ENCODE assay signal across 44 mouse cellular contexts in the genomic region with DNA sequence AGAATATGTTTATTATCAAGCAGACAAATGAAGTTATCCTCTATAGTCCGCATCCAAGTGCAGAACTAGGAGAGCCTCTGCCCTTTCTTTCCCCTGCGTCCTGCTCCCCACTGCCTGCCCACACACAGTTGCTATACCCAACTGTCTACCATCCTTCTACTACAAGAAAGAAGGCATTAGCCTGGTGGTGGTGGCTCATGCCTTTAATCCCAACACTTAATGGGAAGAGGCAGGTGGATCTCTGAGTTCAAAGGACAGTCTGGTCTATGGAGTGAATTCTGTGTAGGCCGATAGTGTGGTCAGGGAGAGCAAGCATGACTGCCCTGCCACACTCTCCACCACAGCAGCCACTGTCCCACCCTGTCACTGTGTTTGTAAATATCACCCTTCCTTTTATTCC. TPM values are rescaled to one million over a fixed set of nuclear protein-coding genes. Genes with fewer than 3 reads are reported as not detected.
"Had no signal": no experiment of that assay in that cellular context is flagged by ENCODE, and none has a peak within 500 bp of the region (broad histone marks: within the 10 kb centered on the region; RNA-seq: fewer than 3 reads in every experiment).

No protein-coding gene starts in this region.

- H3K27me3 ChIP-seq: heart, embryonic 12.5 days; heart, embryonic 13.5 days; heart, embryonic 15.5 days; hindbrain, embryonic 12.5 days; hindbrain, embryonic 15.5 days; intestine, embryonic 15.5 days; kidney, embryonic 15.5 days had no signal

- H3K27ac ChIP-seq: heart, embryonic 10.5 days; heart, embryonic 13.5 days; heart, embryonic 15.5 days; hindbrain, embryonic 10.5 days; hindbrain, embryonic 12.5 days; hindbrain, embryonic 13.5 days; hindbrain, embryonic 14.5 days; hindbrain, embryonic 15.5 days; hindbrain, postnatal 0 days; intestine, embryonic 15.5 days; kidney, embryonic 15.5 days; kidney, postnatal 0 days; left cerebral cortex, adult 2 months had no signal

- H3K4me1 ChIP-seq: heart, embryonic 10.5 days; heart, embryonic 12.5 days; heart, embryonic 15.5 days; hindbrain, embryonic 13.5 days; hindbrain, embryonic 15.5 days; kidney, embryonic 15.5 days had no signal

- H3K9me3 ChIP-seq: heart, embryonic 10.5 days; heart, embryonic 12.5 days; heart, embryonic 13.5 days; heart, embryonic 15.5 days; hindbrain, embryonic 10.5 days; hindbrain, embryonic 12.5 days; hindbrain, embryonic 13.5 days; hindbrain, embryonic 15.5 days; intestine, embryonic 15.5 days; kidney, embryonic 15.5 days had no signal

- ATAC-seq: hindbrain, embryonic 16.5 days; hindbrain, postnatal 0 days; inflammation-experienced regulatory T-cells, adult 6 months; intestine, embryonic 15.5 days; intestine, embryonic 16.5 days; intestine, postnatal 0 days had no signal

- DNase-seq: heart, postnatal 10 days; heart, postnatal 14 days; heart, postnatal 36 days; heart, postnatal 4 days; kidney, adult 11 months; kidney, adult 18-20 months; kidney, adult 2 months; kidney, adult 8-10 months; kidney, adult 9 months; kidney, postnatal 10 days; kidney, postnatal 14 days; kidney, postnatal 25 days; kidney, postnatal 36 days; kidney, postnatal 4 days; layer of hippocampus, adult 9-11 months had no signal

- H3K4me3 ChIP-seq: heart, embryonic 10.5 days; heart, embryonic 12.5 days; heart, embryonic 13.5 days; heart, embryonic 15.5 days; hindbrain, embryonic 10.5 days; hindbrain, embryonic 12.5 days; hindbrain, embryonic 13.5 days; hindbrain, embryonic 15.5 days; intestine, embryonic 15.5 days; kidney, embryonic 15.5 days; left cerebral cortex, adult 2 months had no signal

- H3K36me3 ChIP-seq: heart, embryonic 15.5 days; intestine, embryonic 15.5 days; kidney, embryonic 15.5 days had no signal

- H3K4me2 ChIP-seq: heart, embryonic 11.5 days; heart, embryonic 12.5 days; heart, embryonic 13.5 days; heart, embryonic 15.5 days; hindbrain, embryonic 12.5 days; hindbrain, embryonic 13.5 days; hindbrain, embryonic 14.5 days; hindbrain, embryonic 15.5 days; intestine, embryonic 15.5 days; kidney, embryonic 15.5 days had no signal

RNA-seq across cellular contexts. Expression of a gene that starts 20.9 kb away (rescaled TPM):
- total RNA-seq: heart, postnatal 10 days; heart, postnatal 14 days; heart, postnatal 25 days; heart, postnatal 36 days; hematopoietic stem cell, adult 5-6 weeks; layer of hippocampus, adult 18-20 months; layer of hippocampus, adult 8-10 months; layer of hippocampus, postnatal 10 days; layer of hippocampus, postnatal 14 days; layer of hippocampus, postnatal 25 days; left cerebral cortex, adult 18-20 months; left cerebral cortex, adult 2 months had no signal
- polyA plus RNA-seq: hindbrain, embryonic 15.5 days; hindbrain, embryonic 16.5 days; hindbrain, postnatal 0 days; inflammation-experienced regulatory T-cells, adult 6 months; intestine, embryonic 14.5 days; large intestine, adult 2 months had no signal
